Mouse (Mus musculus) frontal cortex, postnatal 14 days (tissue): ENCODE results near the gene Dennd6b.
A peak's percentile ranks its signal among the peaks of the same experiment; 100 is the strongest.

ENCODE experiments used
- DNase-seq, 2 experiments: peaks; one replicate each; pipeline ENCODE4 v3.0.0; 2022; ENCODE audit warnings: low spot score in 2 of 2

Dennd6b gene

DNA sequence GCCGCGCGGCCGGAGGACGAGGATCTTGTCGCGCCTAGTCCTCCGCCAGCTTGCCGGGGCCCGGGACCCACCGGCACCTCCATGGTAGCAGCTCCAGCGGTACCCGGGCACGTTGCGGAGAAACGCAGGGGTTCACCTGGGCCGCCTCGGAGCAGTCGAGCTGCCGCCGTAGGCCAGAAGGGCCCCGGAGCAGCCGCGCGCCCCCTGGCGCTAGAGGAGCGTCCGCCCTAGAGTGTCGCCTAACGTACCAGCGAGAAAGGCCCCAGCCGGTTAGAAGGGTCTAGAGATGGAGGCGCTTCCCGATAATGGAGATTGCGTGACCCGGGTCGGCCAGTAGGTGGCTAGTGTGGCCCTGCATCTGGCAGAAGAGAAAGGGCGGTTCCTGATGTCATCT lies at the start of gene Dennd6b:
Gene Dennd6b, minus strand, starts transcription at position 184 of the 394 bp plus-strand sequence.
- DNase-seq = peak; percentile 95 to 96

- DNase-seq = no peak
Observed at GRCm38 (mm10) chr15:89241025-89241424, 44.7 kb upstream of the Dennd6b start.

DNA sequence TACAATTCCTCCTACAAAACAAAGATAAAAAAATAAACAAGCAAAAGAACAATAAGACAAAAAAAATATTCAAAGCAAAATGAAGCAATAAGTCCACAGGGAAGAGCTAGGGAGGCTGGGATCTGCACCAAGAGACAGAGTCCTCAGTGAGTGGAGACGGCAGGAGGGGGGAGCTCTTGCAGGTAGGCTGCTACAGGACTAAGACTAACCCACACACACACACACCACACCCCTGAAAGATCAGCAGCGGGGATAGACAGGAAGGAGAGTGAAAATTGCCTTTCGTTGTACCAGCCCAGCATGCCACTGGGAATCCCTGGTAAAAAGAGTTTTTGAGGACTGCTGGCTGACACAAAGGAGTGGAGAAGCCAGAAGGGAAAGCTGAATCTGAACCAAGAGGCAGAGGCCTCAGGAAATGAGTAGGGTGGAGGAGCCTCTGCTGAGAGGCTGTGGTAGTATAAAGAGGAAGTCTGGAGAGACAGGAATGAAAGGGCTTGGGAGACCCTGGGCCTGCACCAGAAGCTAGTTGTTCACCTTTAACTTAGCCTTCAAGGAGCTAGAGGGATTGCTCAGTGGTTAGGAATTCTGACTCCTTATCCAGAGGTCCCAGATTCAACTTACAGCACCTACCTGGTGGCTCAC lies 43.6 kb upstream of the Dennd6b start:
- no peak for DNase-seq

DNA sequence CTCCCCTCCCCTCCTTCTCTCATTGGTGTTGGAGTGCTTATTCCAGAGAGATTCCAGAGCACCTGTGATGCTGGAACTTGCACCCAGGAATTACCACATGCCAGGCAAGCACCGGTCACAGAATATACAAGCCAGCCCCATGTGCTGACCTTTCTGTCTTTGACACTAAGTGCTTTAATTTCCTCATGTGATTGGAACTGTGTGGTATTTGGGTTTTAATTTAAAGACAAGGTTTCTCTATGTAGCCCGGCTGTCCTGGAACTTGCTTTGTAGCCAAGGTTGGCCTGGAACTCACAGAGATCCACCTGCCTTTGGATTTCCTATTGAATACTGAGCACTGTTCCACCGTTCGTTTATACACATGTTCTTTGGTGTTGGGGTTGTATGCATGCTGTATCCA lies 37.8 kb upstream of the Dennd6b start:
- DNase-seq = no peak

DNA sequence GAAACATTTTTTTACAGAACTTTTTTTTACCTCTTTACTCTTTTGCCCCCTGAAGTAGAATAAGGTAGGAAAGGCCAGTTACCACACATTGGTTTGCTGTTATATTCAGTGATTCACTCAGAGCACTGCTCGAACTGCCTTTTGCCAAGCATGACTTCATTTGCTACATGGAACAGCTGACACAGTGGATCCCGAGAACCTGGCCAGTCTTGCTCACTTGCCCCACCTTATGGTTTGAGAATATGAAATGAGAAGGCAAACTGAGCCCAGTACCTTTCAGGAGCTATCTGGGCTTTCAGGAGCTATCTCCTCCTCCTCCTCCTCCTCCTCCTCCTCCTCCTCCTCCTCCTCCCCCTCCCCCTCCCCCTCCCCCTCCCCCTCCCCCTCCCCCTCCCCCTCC lies 37.3 kb upstream of the Dennd6b start:
- DNase-seq = no peak

DNA sequence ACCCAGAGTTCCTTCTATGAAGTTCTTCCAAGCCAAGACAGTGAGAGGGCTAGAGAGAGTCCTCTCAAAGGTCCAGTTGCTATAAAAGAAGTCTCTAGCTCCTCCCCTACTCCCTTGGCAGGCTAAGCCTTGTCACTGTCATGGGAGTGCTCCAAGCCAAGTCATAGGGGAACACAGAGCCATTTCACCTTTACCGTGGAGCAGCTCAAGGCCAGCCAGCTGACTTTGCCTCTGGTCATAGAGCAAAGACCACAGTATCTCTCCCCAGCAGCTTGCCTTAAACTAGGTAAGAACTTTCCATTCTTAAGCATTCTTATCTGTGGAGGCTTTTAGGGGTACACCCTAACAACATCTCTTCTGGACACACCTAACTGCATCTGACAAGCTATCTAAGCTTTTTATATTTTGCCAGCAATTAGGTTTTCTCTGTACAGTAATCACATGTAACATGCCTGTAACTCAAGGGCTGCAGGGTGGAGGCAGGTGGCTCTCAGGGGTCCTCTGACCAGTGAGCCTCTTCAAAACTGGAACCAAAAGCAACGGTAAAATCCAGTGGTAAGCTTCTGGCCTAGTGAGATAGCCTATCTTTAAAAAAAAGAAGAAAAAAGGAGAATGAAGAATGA lies 19.4 kb upstream of the Dennd6b start:
- no peak for DNase-seq

- no peak for DNase-seq
Observed at GRCm38 (mm10) chr15:89214953-89215352, 18.7 kb upstream of the Dennd6b start.

DNA sequence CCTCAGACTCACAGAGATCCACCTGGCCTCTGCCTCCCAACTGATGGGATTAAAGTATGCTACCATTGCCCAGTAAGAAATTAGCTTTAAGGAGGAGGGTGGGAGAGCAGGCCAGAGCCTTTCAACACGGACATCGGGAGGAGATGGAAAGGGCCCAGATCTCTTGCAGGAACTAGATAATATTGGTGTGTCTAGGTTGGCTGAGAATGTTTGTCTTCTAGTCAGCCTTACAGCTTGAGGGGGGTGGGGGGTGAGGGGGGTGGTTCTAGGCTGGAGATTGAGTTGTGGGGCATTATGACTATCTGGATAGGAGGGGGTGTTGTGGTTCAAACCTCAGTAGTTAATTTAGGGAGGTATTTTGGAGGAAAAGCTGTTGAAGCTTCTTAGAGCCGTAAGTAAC lies 17.2 kb upstream of the Dennd6b start:
- no peak for DNase-seq

DNA sequence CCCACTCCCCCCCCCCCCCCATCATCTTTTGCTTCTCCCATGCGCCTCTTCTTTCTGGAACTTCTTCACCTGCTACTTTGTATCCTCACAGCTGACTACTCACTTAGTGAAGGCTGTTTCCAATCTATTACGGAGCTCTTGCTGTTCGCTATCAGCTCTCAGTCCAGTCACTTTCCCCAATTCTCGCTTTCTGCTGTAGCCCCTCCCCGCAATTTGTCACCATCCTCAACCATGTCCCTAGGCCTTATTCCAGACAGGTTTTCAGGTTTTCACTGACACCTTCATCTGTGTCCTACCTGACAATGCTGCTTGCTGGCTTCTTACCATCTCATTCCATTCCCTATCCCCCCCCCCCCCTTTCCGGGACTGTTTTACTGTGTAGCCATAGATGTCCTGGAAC lies 16.2 kb upstream of the Dennd6b start:
- DNase-seq = no peak

GRCm38 (mm10) chr15:89211716-89212461 lies 15.6 kb upstream of the Dennd6b start:
- peak in 1 of 2 experiments; percentile 25 for DNase-seq

GRCm38 (mm10) chr15:89210915-89211715 lies 14.8 kb upstream of the Dennd6b start, which contains the start of gene Ppp6r2:
TSS of gene Ppp6r2 (plus strand) at chr15:89211553.
- peak; percentile 57 to 73 for DNase-seq

GRCm38 (mm10) chr15:89209886-89210761 lies 13.8 kb upstream of the Dennd6b start:
- peak; percentile 73 to 81 for DNase-seq

- no peak for DNase-seq
Observed at GRCm38 (mm10) chr15:89207457-89207856, 11.2 kb upstream of the Dennd6b start.

GRCm38 (mm10) chr15:89197056-89197455 lies 760 bp upstream of the Dennd6b start:
- no peak for DNase-seq

DNA sequence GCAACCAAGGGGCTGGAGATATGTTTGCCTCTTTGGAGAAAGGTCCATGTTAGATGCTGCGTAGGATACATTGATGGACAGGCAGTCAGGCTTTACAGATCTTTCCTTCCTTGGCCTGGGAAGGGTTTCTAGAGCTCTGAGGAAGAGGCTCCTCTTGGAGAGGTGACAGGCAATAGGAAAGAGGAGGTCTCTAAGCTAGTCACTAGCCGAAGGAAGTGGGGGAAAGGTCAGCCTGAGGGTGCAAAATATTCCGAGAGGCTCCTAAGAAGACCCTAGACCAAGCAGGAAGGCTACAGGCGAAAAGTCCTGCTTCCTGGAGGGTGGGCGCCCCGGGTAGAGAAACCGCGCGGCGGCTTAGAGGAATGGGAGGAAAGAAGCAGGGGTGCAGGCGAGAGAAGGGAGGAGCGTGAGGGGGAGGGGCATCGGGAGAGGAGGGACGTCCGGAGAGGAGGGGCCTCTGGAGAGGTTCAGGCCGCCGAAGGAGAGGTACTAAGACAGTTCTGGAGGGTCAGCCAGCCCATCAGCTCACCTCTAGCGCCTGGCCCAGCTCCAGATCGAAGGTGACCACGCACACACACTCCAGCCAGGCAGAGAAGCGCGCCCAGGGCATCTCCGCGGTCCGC lies 495 bp downstream of the Dennd6b start:
- peak; percentile 84 to 89 for DNase-seq

DNA sequence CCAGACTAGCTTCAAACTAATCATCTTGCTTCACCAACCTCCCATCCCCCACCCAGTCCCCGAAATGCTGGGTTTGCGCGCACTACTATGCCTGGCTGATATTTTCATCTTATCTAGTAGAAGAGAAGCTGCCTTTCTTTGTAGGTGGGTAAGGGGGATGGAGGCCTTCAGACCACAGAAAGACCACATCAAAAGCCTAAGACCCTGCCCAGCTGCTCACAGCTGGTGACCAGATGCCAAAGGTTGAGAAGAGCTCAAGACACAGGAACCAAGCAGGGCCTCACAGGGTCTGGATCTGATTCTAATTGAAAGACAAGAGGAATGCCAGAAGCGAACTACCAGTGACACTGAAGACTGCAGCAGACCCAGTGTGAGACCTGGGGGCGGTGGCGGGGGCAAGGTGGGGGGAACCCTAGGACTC lies 1.0 kb downstream of the Dennd6b start:
- DNase-seq = no peak

DNA sequence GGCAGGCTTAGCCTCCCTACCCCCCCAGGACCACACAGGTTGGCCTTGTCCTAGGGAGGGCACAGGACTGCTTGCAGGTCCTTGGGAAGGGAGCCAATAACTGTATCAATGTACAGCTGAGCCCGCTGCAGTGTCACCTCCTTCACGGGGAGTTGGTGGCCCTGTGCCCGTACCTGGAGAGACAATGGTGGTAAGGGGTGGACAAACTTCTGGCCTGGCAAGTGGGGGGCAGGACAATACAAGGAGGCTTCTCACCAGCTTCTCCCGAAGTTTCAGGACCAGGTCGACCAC lies 11.4 kb downstream of the Dennd6b start:
- DNase-seq = no peak

- no peak for DNase-seq
Observed at GRCm38 (mm10) chr15:89184141-89184936, 12.0 kb downstream of the Dennd6b start.

DNA sequence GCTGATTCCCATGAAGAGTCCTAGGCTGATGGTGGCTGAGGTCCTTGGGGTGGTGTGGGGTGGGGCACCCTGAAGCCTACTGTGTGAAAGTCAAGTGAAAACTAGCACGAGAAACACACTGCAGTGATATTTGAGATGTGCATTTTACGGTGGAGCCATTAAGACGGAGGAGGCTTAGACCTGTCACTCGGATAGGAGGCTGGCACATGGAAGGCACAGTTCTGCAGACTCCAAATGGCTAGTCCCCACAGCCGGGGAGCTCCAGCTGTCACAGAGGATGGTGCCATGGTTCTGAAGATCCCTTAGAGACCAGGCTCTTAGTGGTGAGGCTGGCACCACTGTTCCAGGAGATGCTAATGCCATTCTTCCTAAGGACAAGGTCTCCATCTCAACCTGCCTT lies 13.5 kb downstream of the Dennd6b start:
- no peak for DNase-seq

DNA sequence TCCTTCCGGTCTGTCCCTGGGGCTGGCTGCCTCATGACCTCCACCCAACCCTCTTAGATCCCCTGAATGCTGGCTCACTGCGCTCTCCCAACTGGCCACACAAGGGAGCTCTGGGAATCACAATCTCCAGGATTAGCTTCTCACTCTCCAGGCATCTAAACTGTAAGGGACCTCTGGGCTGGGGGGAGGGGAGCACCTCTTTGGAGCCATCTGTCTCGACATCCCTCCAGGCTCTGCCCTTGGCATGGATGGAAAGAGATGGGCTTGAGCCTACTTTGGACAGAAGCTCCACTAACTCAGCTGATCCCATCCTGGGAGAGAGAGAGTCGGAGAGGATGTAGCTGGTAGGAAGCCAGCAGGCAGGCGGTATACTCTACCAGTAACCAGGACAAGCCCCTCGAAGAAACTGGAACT lies 14.0 kb downstream of the Dennd6b start:
- no peak for DNase-seq
